Mouse (Mus musculus) neural tube, embryonic 13.5 days (tissue): ENCODE data around the gene Higd1b. TPM values are rescaled to one million over a fixed set of nuclear protein-coding genes. Genes with fewer than 3 reads are reported as not detected.

ENCODE experiments used
- ATAC-seq: fragments of 200-750 bp; cut with Nextera tagmentation; 2 replicates; pipeline ENCODE4 v1.8.0; 2017; ENCODE audit warnings: low read depth, mild to moderate bottlenecking, moderate TSS enrichment, moderate library complexity
- H3K27ac ChIP-seq: fragments of 300-500 bp; sonication (generic); replicated peaks from 2 replicates; pipeline ENCODE4 v1.5.1; 2015; ENCODE audit warnings: moderate library complexity, mild to moderate bottlenecking, inconsistent platforms
- H3K27me3 ChIP-seq: fragments of 300-500 bp; sonication (generic); 2 replicates; pipeline ENCODE4 v1.6.1; 2015; ENCODE audit warnings: mild to moderate bottlenecking, inconsistent platforms
- H3K36me3 ChIP-seq: fragments of 300-500 bp; sonication (generic); 2 replicates; pipeline ENCODE4 v1.6.1; 2015; ENCODE audit warnings: mild to moderate bottlenecking, inconsistent platforms
- H3K4me1 ChIP-seq: fragments of 300-500 bp; sonication (generic); replicated peaks from 2 replicates; pipeline ENCODE4 v1.6.1; 2015; ENCODE audit warnings: inconsistent platforms
- H3K4me2 ChIP-seq: fragments of 300-500 bp; sonication (generic); 2 replicates; pipeline ENCODE4 v1.6.1; 2015; ENCODE audit warnings: inconsistent platforms, mild to moderate bottlenecking, moderate library complexity
- H3K4me3 ChIP-seq: fragments of 300-500 bp; sonication (generic); 2 replicates; pipeline ENCODE4 v1.5.1; 2015; ENCODE audit warnings: mild to moderate bottlenecking, inconsistent platforms
- H3K9ac ChIP-seq: fragments of 300-500 bp; sonication (generic); 2 replicates; pipeline ENCODE4 v1.6.1; 2015; ENCODE audit warnings: moderate library complexity, mild to moderate bottlenecking, inconsistent platforms
- H3K9me3 ChIP-seq: fragments of 300-500 bp; sonication (generic); 2 replicates; pipeline ENCODE4 v1.6.1; 2016; ENCODE audit warnings: inconsistent platforms
- WGBS: fragments of 180-500 bp; shearing (Covaris S2); methylation state at CpG from one replicate; pipeline ENCODE4 v1.1.7; 2015; 5-methylcytosine and 5-hydroxymethylcytosine counted together
- polyA plus RNA-seq: library from polyadenylated mRNA; unstranded; fragments of >200 nt; fragmentation: Nextera tagmentation; extraction: Ambion mirVana; gene quantifications from 2 replicates; pipeline ENCODE4 v1.2.1, GENCODE M21; 2015

The Higd1b gene
- polyA plus RNA-seq: 2.1 and 2.6 TPM in 2 replicates

GRCm38 (mm10) chr11:102835549-102835948 is at the start of gene Higd1b:
Gene Higd1b (plus strand): TSS chr11:102835849.
- Histone ChIP-seq H3K4me1 (0 out of 2 replicates have a peak, but pooled peaks cover 4% of the 10 kb centered on the region), H3K27ac (no peak within 1 kb of the TSS), H3K4me3 (no peak within 1 kb of the TSS), H3K9ac (no peak within 1 kb of the TSS), H3K9me3 (no peaks in the 10 kb centered on the region), H3K36me3 (peaks cover 45% of the 10 kb centered on the region), H3K4me2 (no peak within 1 kb of the TSS), H3K27me3 (no peaks in the 10 kb centered on the region)
- ATAC-seq: no peak
- 76% methylated on average over 4 of the region's 4 CpGs for WGBS

- H3K9me3 ChIP-seq: no peaks in the 10 kb centered on the region
- 85% methylated on average over 5 of the region's 5 CpGs for WGBS
- H3K4me2 ChIP-seq: no peak overlapping the region
Observed at GRCm38 (mm10) chr11:102787688-102788177, 47.9 kb upstream of the Higd1b start.

GRCm38 (mm10) chr11:102791682-102792445 is 43.8 kb upstream of the Higd1b start:
- Histone ChIP-seq H3K9me3 (no peaks in the 10 kb centered on the region), H3K4me3 (no peak overlapping the region), H3K9ac (0 out of 2 replicates have a peak overlapping the region, but pooled peaks have one; percentile 8), H3K36me3 (0 out of 2 replicates have a peak, but pooled peaks cover 11% of the 10 kb centered on the region), H3K27ac (no peak overlapping the region), H3K4me2 (no peak overlapping the region), H3K4me1 (peaks cover 12% of the 10 kb centered on the region; the same call in 1 of the 2 replicates), H3K27me3 (no peaks in the 10 kb centered on the region)
- no peak for ATAC-seq
- 57% methylated on average over 14 of the region's 14 CpGs for WGBS

More at GRCm38 (mm10) chr11:102787688-102788177, 47.9 kb upstream of the Higd1b start:
- no peak for ATAC-seq
- Histone ChIP-seq H3K36me3 (no peaks in the 10 kb centered on the region), H3K4me1 (peaks cover 12% of the 10 kb centered on the region; the same call in 1 of the 2 replicates), H3K27me3 (no peaks in the 10 kb centered on the region), H3K27ac (no peak overlapping the region), H3K4me3 (no peak overlapping the region), H3K9ac (no peak overlapping the region)

DNA sequence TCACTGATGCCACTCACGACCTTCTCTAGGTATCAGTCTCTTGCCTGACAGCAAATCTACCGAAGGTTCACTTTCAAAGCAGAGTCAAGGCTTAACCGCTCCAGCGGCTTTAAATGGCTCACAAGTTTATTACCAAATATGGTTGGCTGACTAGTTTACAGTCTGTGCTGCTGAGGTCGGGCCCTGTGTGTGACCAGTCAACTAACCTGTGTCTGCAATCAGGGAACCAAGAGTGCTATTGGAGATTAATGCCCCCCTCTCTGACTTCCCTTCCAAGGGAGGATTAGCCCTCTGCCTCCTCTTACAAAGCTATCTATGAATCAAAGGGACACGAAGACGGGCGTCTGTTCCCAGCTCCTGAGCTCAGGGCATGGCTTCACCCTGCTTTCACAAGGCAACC is 41.5 kb upstream of the Higd1b start:
- Histone ChIP-seq H3K36me3 (peaks cover 23% of the 10 kb centered on the region; the same call in 1 of the 2 replicates), H3K9ac (no peak overlapping the region), H3K9me3 (no peaks in the 10 kb centered on the region), H3K4me3 (no peak overlapping the region), H3K4me1 (peaks cover 12% of the 10 kb centered on the region; the same call in 1 of the 2 replicates), H3K27me3 (no peaks in the 10 kb centered on the region), H3K27ac (no peak overlapping the region), H3K4me2 (no peak overlapping the region)
- ATAC-seq: no peak
- WGBS: 59% methylated on average over 8 of the region's 8 CpGs

- no peaks in the 10 kb centered on the region for H3K9me3 ChIP-seq
- no peak overlapping the region for H3K4me2 ChIP-seq
- H3K27me3 ChIP-seq: no peaks in the 10 kb centered on the region
- ATAC-seq: no peak
- peaks cover 47% of the 10 kb centered on the region for H3K36me3 ChIP-seq
- H3K9ac ChIP-seq: no peak overlapping the region
- H3K27ac ChIP-seq: no peak overlapping the region
- no peaks in the 10 kb centered on the region for H3K4me1 ChIP-seq
- 80% methylated on average over 5 of the region's 5 CpGs for WGBS
- H3K4me3 ChIP-seq: no peak overlapping the region
Observed at GRCm38 (mm10) chr11:102803453-102803852, 32.2 kb upstream of the Higd1b start.

DNA sequence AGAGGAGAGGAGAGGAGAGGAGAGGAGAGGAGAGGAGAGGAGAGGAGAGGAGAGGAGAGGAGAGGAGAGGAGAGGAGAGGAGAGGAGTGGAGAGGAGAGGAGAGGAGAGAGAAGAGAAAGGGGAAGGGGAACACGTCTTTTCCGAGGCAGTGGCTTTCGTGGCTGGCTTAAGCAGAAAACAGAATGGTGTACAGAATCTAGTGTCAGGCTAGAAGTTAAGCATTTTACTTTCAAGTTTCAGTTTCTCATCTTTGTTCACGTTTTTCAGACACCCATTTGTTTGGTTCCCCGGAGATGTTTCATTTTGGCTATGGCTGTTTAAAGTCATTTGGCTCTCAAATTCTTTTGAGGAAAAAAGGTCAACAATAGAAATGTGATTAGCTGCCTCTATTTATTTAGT is 27.4 kb upstream of the Higd1b start:
- H3K9me3 ChIP-seq: no peaks in the 10 kb centered on the region
- no peak overlapping the region for H3K4me3 ChIP-seq
- H3K4me1 ChIP-seq: peaks cover 6% of the 10 kb centered on the region
- H3K4me2 ChIP-seq: no peak overlapping the region
- H3K9ac ChIP-seq: no peak overlapping the region
- 92% methylated on average over 5 of the region's 5 CpGs for WGBS
- ATAC-seq: no peak
- H3K27ac ChIP-seq: no peak overlapping the region
- H3K36me3 ChIP-seq: peaks cover 10% of the 10 kb centered on the region; the same call in 1 of the 2 replicates
- H3K27me3 ChIP-seq: no peaks in the 10 kb centered on the region

GRCm38 (mm10) chr11:102810721-102811485 is 24.7 kb upstream of the Higd1b start:
- Histone ChIP-seq H3K4me3 (no peak overlapping the region), H3K27ac (no peak overlapping the region), H3K9ac (no peak overlapping the region), H3K4me1 (peaks cover 12% of the 10 kb centered on the region), H3K4me2 (no peak overlapping the region), H3K27me3 (no peaks in the 10 kb centered on the region), H3K36me3 (no peaks in the 10 kb centered on the region), H3K9me3 (no peaks in the 10 kb centered on the region)
- ATAC-seq: no peak
- 33% methylated on average over 4 of the region's 4 CpGs for WGBS

- no peaks in the 10 kb centered on the region for H3K9me3 ChIP-seq
- H3K4me3 ChIP-seq: no peak overlapping the region
- H3K27me3 ChIP-seq: no peaks in the 10 kb centered on the region
- no peak overlapping the region for H3K9ac ChIP-seq
- ATAC-seq: no peak
- no peak overlapping the region for H3K4me2 ChIP-seq
- H3K36me3 ChIP-seq: no peaks in the 10 kb centered on the region
- H3K4me1 ChIP-seq: peaks cover 40% of the 10 kb centered on the region
- H3K27ac ChIP-seq: no peak overlapping the region
Observed at GRCm38 (mm10) chr11:102814881-102815280, 20.8 kb upstream of the Higd1b start.

GRCm38 (mm10) chr11:102818121-102819020 is 17.3 kb upstream of the Higd1b start:
- H3K36me3 ChIP-seq: no peaks in the 10 kb centered on the region
- H3K27ac ChIP-seq: peak overlapping the region; percentile 94
- WGBS: under 1% methylated on average over 70 of the region's 92 CpGs
- peak overlapping the region; percentile 70 for H3K4me3 ChIP-seq
- no peaks in the 10 kb centered on the region for H3K9me3 ChIP-seq
- H3K27me3 ChIP-seq: peaks cover 12% of the 10 kb centered on the region
- ATAC-seq: peak; percentile 65
- H3K4me2 ChIP-seq: peak overlapping the region; percentile 86
- H3K9ac ChIP-seq: peak overlapping the region; percentile 91
- peaks cover 36% of the 10 kb centered on the region for H3K4me1 ChIP-seq

DNA sequence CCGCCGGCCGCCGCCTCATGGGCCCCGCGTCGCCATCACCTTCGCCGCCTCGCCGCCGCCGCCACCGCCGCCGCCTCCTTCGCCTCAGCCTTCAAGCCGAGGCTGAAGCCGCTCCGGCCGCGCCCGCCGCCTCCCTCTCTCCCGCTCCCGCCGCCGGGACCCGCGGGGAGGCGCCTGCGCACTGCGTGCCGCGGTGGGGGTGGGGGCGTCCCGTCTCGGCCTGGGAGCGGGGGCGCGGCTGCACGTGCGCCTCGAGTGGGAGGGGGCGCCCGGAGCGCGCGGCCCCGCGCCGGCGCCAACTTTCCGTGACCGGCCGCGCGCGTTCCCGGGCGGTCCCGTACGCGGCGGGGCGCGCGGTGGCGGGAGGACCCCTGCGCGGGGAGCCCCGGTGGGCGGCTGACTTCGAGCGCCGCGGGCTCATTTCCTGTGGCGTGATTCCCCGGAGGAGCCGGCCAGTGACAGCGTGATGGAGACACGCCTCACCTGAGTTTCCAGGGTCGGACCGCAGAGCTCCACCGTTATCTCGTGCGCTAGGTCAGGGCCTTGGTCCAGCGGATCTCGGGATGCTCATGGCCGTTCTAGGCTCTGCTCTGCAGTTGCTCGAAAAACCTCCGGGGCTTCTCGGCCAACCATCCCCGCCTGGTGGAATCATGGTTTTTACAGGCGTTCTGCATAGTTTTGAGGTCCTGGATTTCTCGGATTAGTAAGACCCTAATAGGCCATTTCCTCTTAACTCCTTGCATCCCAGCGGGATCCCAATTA is 16.4 kb upstream of the Higd1b start, which contains the start of gene Gjc1:
TSS of gene Gjc1 (minus strand) at position 680 of the 762 bp plus-strand sequence.
- peak within 1 kb of the TSS; percentile 86 for H3K4me2 ChIP-seq

More for the DNA sequence above, 16.4 kb upstream of the Higd1b start, which contains the start of gene Gjc1:
- H3K4me3 ChIP-seq: peak within 1 kb of the TSS; percentile 70
- ATAC-seq: peak; percentile 90
- WGBS: under 1% methylated on average over 53 of the region's 97 CpGs
- H3K9ac ChIP-seq: peak within 1 kb of the TSS; percentile 91
- H3K9me3 ChIP-seq: no peaks in the 10 kb centered on the region
- H3K36me3 ChIP-seq: no peaks in the 10 kb centered on the region
- H3K4me1 ChIP-seq: peaks cover 36% of the 10 kb centered on the region
- H3K27me3 ChIP-seq: peaks cover 12% of the 10 kb centered on the region
- H3K27ac ChIP-seq: peak within 1 kb of the TSS; percentile 94
